Mouse (Mus musculus) heart, adult 2 months (tissue): ENCODE measurements around the gene Dppa5a.

Experiments used
- CTCF ChIP-seq: fragments of 200-600 bp; IDR thresholded peaks from 2 replicates; pipeline ENCODE4 v1.8.1; 2022; ENCODE audit warnings: antibody characterized with exemption, mild to moderate bottlenecking, moderate library complexity
- EP300 ChIP-seq: fragments of 200-500 bp; IDR thresholded peaks from 2 replicates; pipeline ENCODE4 v1.6.1; 2011; ENCODE audit warnings: low read depth, low read length, control low read depth; ENCODE audit not compliant: insufficient read depth
- POLR2A ChIP-seq: fragments of 200-500 bp; IDR thresholded peaks from 2 replicates; pipeline ENCODE4 v1.6.1; 2011; ENCODE audit warnings: mild to moderate bottlenecking, low read depth, low read length, control low read depth; ENCODE audit not compliant: insufficient read depth

- TF ChIP-seq CTCF (no peak), EP300 (no peak), POLR2A (no peak)
Measured at GRCm38 (mm10) chr9:78355611-78356010, 12.4 kb downstream of the Dppa5a start, which contains the start of gene Gsta2.
